Mouse (Mus musculus) heart, adult 2 months (tissue): ENCODE measurements around the gene Prune1. TPM values are rescaled to one million over a fixed set of nuclear protein-coding genes. Genes with fewer than 3 reads are reported as not detected.

Source experiments
- DNase-seq, 2 experiments: peaks; one replicate each; pipeline ENCODE4 v3.0.0; 2021
- H3K27ac ChIP-seq: fragments of 200-600 bp; 2 replicates; pipeline ENCODE4 v1.8.1; 2022
- H3K27me3 ChIP-seq: fragments of 200-500 bp; 2 replicates; pipeline ENCODE4 v1.6.1; 2012; ENCODE audit warnings: mild to moderate bottlenecking, low read length, inconsistent platforms, mixed read lengths; ENCODE audit not compliant: control insufficient read depth, insufficient read depth
- H3K36me3 ChIP-seq: fragments of 200-500 bp; 2 replicates; pipeline ENCODE4 v1.6.1; 2012; ENCODE audit warnings: low read length, inconsistent platforms; ENCODE audit not compliant: control insufficient read depth, insufficient read depth
- H3K4me1 ChIP-seq: fragments of 200-500 bp; 2 replicates; pipeline ENCODE4 v1.6.1; 2011; ENCODE audit warnings: low read length; ENCODE audit not compliant: control insufficient read depth, insufficient read depth
- H3K4me3 ChIP-seq: fragments of 200-600 bp; 2 replicates; pipeline ENCODE4 v1.8.1; 2022
- H3K79me2 ChIP-seq: fragments of 200-500 bp; replicated peaks from 2 replicates; pipeline ENCODE4 v1.6.1; 2012; ENCODE audit warnings: mild to moderate bottlenecking, inconsistent platforms, low read length, moderate library complexity, mixed read lengths; ENCODE audit not compliant: control insufficient read depth, insufficient read depth
- H3K9ac ChIP-seq: fragments of 200-500 bp; 2 replicates; pipeline ENCODE4 v1.6.1; 2012; ENCODE audit warnings: low read depth, mild to moderate bottlenecking, control low read depth, inconsistent platforms, low read length, mixed read lengths
- CTCF ChIP-seq: fragments of 200-600 bp; IDR thresholded peaks from 2 replicates; pipeline ENCODE4 v1.8.1; 2022; ENCODE audit warnings: antibody characterized with exemption, mild to moderate bottlenecking, moderate library complexity
- EP300 ChIP-seq: fragments of 200-500 bp; IDR thresholded peaks from 2 replicates; pipeline ENCODE4 v1.6.1; 2011; ENCODE audit warnings: low read depth, low read length, control low read depth; ENCODE audit not compliant: insufficient read depth
- POLR2A ChIP-seq: fragments of 200-500 bp; IDR thresholded peaks from 2 replicates; pipeline ENCODE4 v1.6.1; 2011; ENCODE audit warnings: mild to moderate bottlenecking, low read depth, low read length, control low read depth; ENCODE audit not compliant: insufficient read depth
- WGBS: fragments of 180-500 bp; shearing (Covaris S2); methylation state at CpG from one replicate; pipeline ENCODE4 v1.1.7; 2018; 5-methylcytosine and 5-hydroxymethylcytosine counted together
- intact Hi-C: fragments of 180-260 bp; cut with DNase I; formaldehyde crosslinking; loops from one replicate; pipeline ENCODE4 v1.15.1; 2025
- polyA plus RNA-seq: library from polyadenylated mRNA; depleted of rRNA; stranded (reverse); fragments of >200 nt; gene quantifications from 2 replicates; pipeline ENCODE4 v1.2.3, GENCODE M21; 2012
- total RNA-seq, 2 experiments: library from RNA; stranded (reverse); gene quantifications; 2 replicates each; pipeline ENCODE4 v1.2.3; 2021

Prune1 gene
- total and polyA plus RNA-seq, 3 experiments, result 23.4 to 28.4 (median 26.1) TPM

- Histone ChIP-seq H3K9ac (no peak overlapping the region), H3K4me1 (peaks cover 14% of the 10 kb centered on the region), H3K4me3 (no peak overlapping the region), H3K27me3 (no peaks in the 10 kb centered on the region), H3K27ac (no peak overlapping the region), H3K36me3 (peaks cover 8% of the 10 kb centered on the region; the same call in 1 of the 2 replicates), H3K79me2 (no peaks in the 10 kb centered on the region)
- no peak for TF ChIP-seq EP300
- TF ChIP-seq POLR2A, result no peak
- no peak for TF ChIP-seq CTCF
- intact Hi-C loops, result no loop called here
- DNase-seq, result no peak
- 65% methylated on average over 12 of the region's 12 CpGs for WGBS
Observed at GRCm38 (mm10) chr3:95319701-95320625, 38.1 kb upstream of the Prune1 start.

- no peaks in the 10 kb centered on the region for H3K27me3 ChIP-seq
- peak overlapping the region; percentile 54; the same call in 1 of the 2 replicates for H3K27ac ChIP-seq
- peaks cover 14% of the 10 kb centered on the region for H3K4me1 ChIP-seq
- 30% methylated on average over 2 of the region's 2 CpGs for WGBS
- H3K36me3 ChIP-seq, result peaks cover 8% of the 10 kb centered on the region; the same call in 1 of the 2 replicates
- TF ChIP-seq CTCF, result no peak
- TF ChIP-seq POLR2A, result no peak
- no peak for TF ChIP-seq EP300
- no peak for DNase-seq
- intact Hi-C loops, result no loop called here
- H3K4me3 ChIP-seq, result no peak overlapping the region
- H3K79me2 ChIP-seq, result no peaks in the 10 kb centered on the region
- H3K9ac ChIP-seq, result peak overlapping the region; percentile 34; the same call in 1 of the 2 replicates
Observed at GRCm38 (mm10) chr3:95319110-95319509, 37.2 kb upstream of the Prune1 start.

GRCm38 (mm10) chr3:95318548-95318947 lies 36.7 kb upstream of the Prune1 start:
- H3K79me2 ChIP-seq, result no peaks in the 10 kb centered on the region
- peak overlapping the region; percentile 54 for H3K27ac ChIP-seq
- H3K4me1 ChIP-seq, result peaks cover 14% of the 10 kb centered on the region
- H3K4me3 ChIP-seq, result no peak overlapping the region
- 37% methylated on average over 6 of the region's 6 CpGs for WGBS
- intact Hi-C loops, result no loop called here
- peaks cover 8% of the 10 kb centered on the region; the same call in 1 of the 2 replicates for H3K36me3 ChIP-seq
- peak overlapping the region; percentile 34; the same call in 1 of the 2 replicates for H3K9ac ChIP-seq
- peak; percentile 61 to 83 for DNase-seq
- H3K27me3 ChIP-seq, result no peaks in the 10 kb centered on the region
- TF ChIP-seq EP300 (no peak), POLR2A (no peak; the same call in 1 of the 2 replicates), CTCF (no peak)

- peak; percentile 56 to 67 for DNase-seq
- peak overlapping the region; percentile 36 for H3K27ac ChIP-seq
- 15% methylated on average over 12 of the region's 12 CpGs for WGBS
- intact Hi-C loops, result no loop called here
- peak; percentile 83 for TF ChIP-seq CTCF
- TF ChIP-seq POLR2A, result no peak
- no peak for TF ChIP-seq EP300
- H3K4me3 ChIP-seq, result no peak overlapping the region
- no peaks in the 10 kb centered on the region for H3K27me3 ChIP-seq
- no peaks in the 10 kb centered on the region for H3K79me2 ChIP-seq
- H3K9ac ChIP-seq, result peak overlapping the region; percentile 21
- H3K36me3 ChIP-seq, result peaks cover 8% of the 10 kb centered on the region; the same call in 1 of the 2 replicates
- H3K4me1 ChIP-seq, result peaks cover 14% of the 10 kb centered on the region
Observed at GRCm38 (mm10) chr3:95317414-95318080, 35.7 kb upstream of the Prune1 start.

- H3K9ac ChIP-seq, result peak overlapping the region; percentile 100
- H3K36me3 ChIP-seq, result peaks cover 8% of the 10 kb centered on the region; the same call in 1 of the 2 replicates
- peaks cover 14% of the 10 kb centered on the region for H3K4me1 ChIP-seq
- 6% methylated on average over 9 of the region's 9 CpGs for WGBS
- H3K27ac ChIP-seq, result peak overlapping the region; percentile 85
- peak overlapping the region; percentile 93 for H3K4me3 ChIP-seq
- intact Hi-C loops, result loop anchor here (2.0 kb wide), 3 partner anchors 33 to 117 kb away; partner anchors contain the start of genes Prune1 and Setdb1
- no peaks in the 10 kb centered on the region for H3K27me3 ChIP-seq
- no peaks in the 10 kb centered on the region for H3K79me2 ChIP-seq
- no peak for TF ChIP-seq POLR2A
- TF ChIP-seq EP300, result no peak
- no peak for DNase-seq
Observed at GRCm38 (mm10) chr3:95315844-95316550, 34.1 kb upstream of the Prune1 start.
